Comparison of ENCODE assay signal across 10 mouse cellular contexts in the genomic region with DNA sequence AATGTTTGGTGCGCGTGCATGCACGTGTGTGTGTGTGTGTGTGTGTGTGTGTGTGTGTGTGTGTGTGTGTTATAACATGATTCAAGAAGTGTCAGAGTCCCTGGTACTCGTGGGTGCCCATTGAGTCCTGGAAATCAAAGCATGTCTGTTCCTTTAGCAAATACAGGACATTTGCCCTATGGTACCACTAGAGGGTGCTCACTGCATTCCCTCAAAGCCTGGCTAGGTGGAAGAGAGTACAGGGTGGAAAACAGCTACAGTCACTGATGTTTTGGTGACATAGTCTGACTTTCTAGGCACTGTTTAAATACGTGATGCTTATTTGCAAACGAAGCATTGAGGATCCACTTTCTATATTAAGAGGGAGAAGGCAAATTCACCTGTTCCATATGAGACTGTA. TPM values are rescaled to one million over a fixed set of nuclear protein-coding genes. Genes with fewer than 3 reads are reported as not detected.
DNase-seq lines count a peak whose midpoint lies in the region; ATAC-seq and TF ChIP-seq lines count a peak whose summit lies in the region.
"Had no signal": no experiment of that assay in that cellular context is flagged by ENCODE, and none has a peak within 500 bp of the region (broad histone marks: within the 10 kb centered on the region; RNA-seq: fewer than 3 reads in every experiment).

No protein-coding gene starts in this region.

- H3K4me2 ChIP-seq in liver, embryonic 14.5 days (ENCODE audit: low read depth) = no peak overlapping the region

- TF ChIP-seq EP300 in liver, embryonic 14.5 days (IDR thresholded peaks at IDR 0.05; ENCODE audit: low read depth) = no peak

- 3% methylated on average over 6 of the region's 6 CpGs for WGBS in liver, embryonic 14.5 days (ENCODE audit: insufficient replicate concordance)

- H3K9me3 ChIP-seq in liver, embryonic 14.5 days (ENCODE audit: control insufficient read depth, low read length) = no peaks in the 10 kb centered on the region

- H3K4me3 ChIP-seq in liver, embryonic 14.5 days (ENCODE audit: insufficient read depth in 1 of 2, low read depth in 2 of 2, low read length in 2 of 2) = no peak overlapping the region

- H3K27ac ChIP-seq in liver, embryonic 14.5 days = no peak overlapping the region

- no peaks in the 10 kb centered on the region for H3K27me3 ChIP-seq in liver, embryonic 14.5 days (ENCODE audit: control insufficient read depth, insufficient read depth, low read length)

- no peak for ATAC-seq in liver, embryonic 14.5 days (ENCODE audit: insufficient read depth)
- 0 out of 2 replicates have a peak, but pooled peaks have one; percentile 30 for ATAC-seq in neutrophil, adult 5-6 weeks (ENCODE audit: extremely low read depth, insufficient number of reproducible peaks, low FRiP score, poor library complexity, severe bottlenecking)

- TF ChIP-seq CTCF in liver, embryonic 14.5 days (IDR thresholded peaks at IDR 0.05; ENCODE audit: low read depth) = peak; percentile 80

- H3K9ac ChIP-seq in liver, embryonic 14.5 days (replicated peaks) = no peak overlapping the region

- no peaks in the 10 kb centered on the region for H3K4me1 ChIP-seq in liver, embryonic 14.5 days (replicated peaks; ENCODE audit: control insufficient read depth in 2 of 2, insufficient read depth in 2 of 2, low read length in 1 of 2)

- no peaks in the 10 kb centered on the region for H3K36me3 ChIP-seq in liver, embryonic 14.5 days (replicated peaks; ENCODE audit: control insufficient read depth, insufficient read depth, low read depth)

- peak; percentile 37 to 38 for DNase-seq in B cell, adult 2 months
- DNase-seq in NIH3T3 (ENCODE audit: low read depth) = peak; percentile 72
- peak; percentile 30 to 61 for DNase-seq in cerebellum, postnatal 25 days
- peak; percentile 35 to 60 for DNase-seq in frontal cortex, postnatal 36 days (ENCODE audit: low spot score in 2 of 2)
- DNase-seq in kidney, postnatal 36 days = peak; percentile 9 to 30
- peak in 2 of 3 experiments; percentile 2 to 17 for DNase-seq in liver, embryonic 14.5 days (ENCODE audit: low read depth in 3 of 3, low spot score in 3 of 3)
- DNase-seq in testis, postnatal 10 days (ENCODE audit: low spot score) = no peak

RNA-seq across cellular contexts. Expression of a gene that starts 27.9 kb away (rescaled TPM):
- not detected in 2 replicates for polyA plus RNA-seq in liver, embryonic 14.5 days (2012; rRNA removed)
- polyA plus RNA-seq in liver, embryonic 14.5 days (2014; fragmentation: Nextera tagmentation; extraction: Ambion mirVana) = not detected in 2 replicates
- 0.23 TPM in 1 of 2 replicates, not detected in the other for total RNA-seq in neutrophil, adult 5-6 weeks (2017)
- polyA plus RNA-seq: heart, embryonic 14.5 days; stomach, embryonic 14.5 days had no signal

RNA-seq across cellular contexts. Expression of a gene that starts 31.9 kb away (rescaled TPM):
- polyA plus RNA-seq in liver, embryonic 14.5 days (2012; rRNA removed) = 0.03 and 0.17 TPM in 2 replicates
- not detected in 2 replicates for polyA plus RNA-seq in liver, embryonic 14.5 days (2014; fragmentation: Nextera tagmentation; extraction: Ambion mirVana)
- 0.12 TPM in 1 of 2 replicates, not detected in the other for total RNA-seq in neutrophil, adult 5-6 weeks (2017)

RNA-seq across cellular contexts. Expression of a gene that starts 45.9 kb away (rescaled TPM):
- polyA plus RNA-seq in liver, embryonic 14.5 days (2012; rRNA removed) = 0.06 and 0.08 TPM in 2 replicates
- not detected in 2 replicates for polyA plus RNA-seq in liver, embryonic 14.5 days (2014; fragmentation: Nextera tagmentation; extraction: Ambion mirVana)
- total RNA-seq in neutrophil, adult 5-6 weeks (2017) = not detected in 2 replicates
- polyA plus RNA-seq: heart, embryonic 14.5 days; stomach, embryonic 14.5 days had no signal
